Comparison of ENCODE assay signal across 26 mouse cellular contexts in the genomic region with DNA sequence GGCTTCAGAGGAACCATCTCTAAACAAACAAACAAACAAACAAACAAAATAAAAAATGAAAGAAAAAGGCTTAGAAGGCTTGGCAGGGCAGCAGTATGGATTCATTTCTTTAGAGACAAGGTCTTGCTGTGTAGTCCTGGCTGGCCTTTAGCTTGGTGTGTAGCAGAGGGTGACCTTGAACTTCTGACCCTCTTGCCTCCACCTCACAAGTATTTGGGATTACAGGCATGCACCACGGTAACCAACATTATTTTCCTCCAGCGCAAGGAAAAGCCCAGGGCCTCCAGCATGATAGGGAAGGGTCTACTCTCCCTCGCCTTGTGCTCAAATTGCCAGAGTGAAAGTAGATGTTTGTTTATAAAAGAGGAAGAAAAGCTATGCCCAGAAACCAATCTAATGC.
"Had no signal": no experiment of that assay in that cellular context is flagged by ENCODE, and none has a peak within 500 bp of the region (broad histone marks: within the 10 kb centered on the region; RNA-seq: fewer than 3 reads in every experiment).

No protein-coding gene starts in this region.

- H3K9me3 ChIP-seq: heart, embryonic 15.5 days; hindbrain, embryonic 15.5 days; limb, embryonic 10.5 days; liver, embryonic 13.5 days; liver, embryonic 15.5 days had no signal

- H3K4me3 ChIP-seq: heart, adult 2 months; heart, embryonic 13.5 days; heart, embryonic 15.5 days; hindbrain, embryonic 13.5 days; hindbrain, embryonic 15.5 days; layer of hippocampus, adult 2 months; left cerebral cortex, adult 2 months; limb, embryonic 10.5 days; limb, embryonic 12.5 days; liver, embryonic 13.5 days; liver, embryonic 15.5 days had no signal

- DNase-seq: gastrocnemius, postnatal 10 days; gastrocnemius, postnatal 25 days; heart, adult 2 months; heart, postnatal 14 days; heart, postnatal 36 days; kidney, adult 2 months; kidney, adult 9 months; kidney, postnatal 10 days; kidney, postnatal 25 days; kidney, postnatal 4 days; liver; liver, embryonic 13.5 days; liver, postnatal 0 days had no signal

- H3K4me1 ChIP-seq: heart, embryonic 15.5 days; hindbrain, embryonic 13.5 days; hindbrain, embryonic 15.5 days; limb, embryonic 10.5 days; limb, embryonic 12.5 days had no signal

- H3K27ac ChIP-seq: heart, adult 2 months; heart, embryonic 13.5 days; heart, embryonic 15.5 days; hindbrain, embryonic 13.5 days; hindbrain, embryonic 15.5 days; hindbrain, postnatal 0 days; layer of hippocampus, adult 2 months; left cerebral cortex, adult 2 months; limb, embryonic 10.5 days; limb, embryonic 12.5 days; liver, embryonic 13.5 days; liver, embryonic 15.5 days had no signal

- H3K36me3 ChIP-seq: heart, embryonic 15.5 days; hindbrain, embryonic 15.5 days; limb, embryonic 10.5 days; limb, embryonic 12.5 days; liver, embryonic 13.5 days; liver, embryonic 15.5 days had no signal

- ATAC-seq: hindbrain, postnatal 0 days; intestine, postnatal 0 days; liver, postnatal 0 days had no signal

- H3K4me2 ChIP-seq: heart, embryonic 11.5 days; heart, embryonic 13.5 days; heart, embryonic 15.5 days; hindbrain, embryonic 13.5 days; hindbrain, embryonic 15.5 days; limb, embryonic 12.5 days; liver, embryonic 11.5 days; liver, embryonic 13.5 days; liver, embryonic 15.5 days had no signal

- H3K9ac ChIP-seq: heart, embryonic 13.5 days; heart, embryonic 15.5 days; hindbrain, embryonic 13.5 days; hindbrain, embryonic 15.5 days; limb, embryonic 12.5 days; liver, embryonic 13.5 days; liver, embryonic 15.5 days; liver, postnatal 0 days had no signal

- H3K27me3 ChIP-seq: heart, embryonic 13.5 days; heart, embryonic 15.5 days; hindbrain, embryonic 13.5 days; hindbrain, embryonic 15.5 days; limb, embryonic 12.5 days; liver, embryonic 13.5 days; liver, embryonic 15.5 days had no signal
